Mouse (Mus musculus) liver, adult 10 weeks (tissue): ENCODE results near the gene Pspc1. TPM values are rescaled to one million over a fixed set of nuclear protein-coding genes. Genes with fewer than 3 reads are reported as not detected.

Source experiments
- polyA plus RNA-seq: library from polyadenylated mRNA; stranded (reverse); fragments of 350-450 nt; fragmentation: Illumina TruSeq; extraction: RNeasy Lipid Tissue Mini Kit (QIAGEN cat#74804); gene quantifications from one replicate; pipeline ENCODE4 v1.2.3, GENCODE M21; 2014; ENCODE audit warnings: low read depth, low replicate concordance

The Pspc1 gene
- polyA plus RNA-seq = 14.1 TPM

DNA sequence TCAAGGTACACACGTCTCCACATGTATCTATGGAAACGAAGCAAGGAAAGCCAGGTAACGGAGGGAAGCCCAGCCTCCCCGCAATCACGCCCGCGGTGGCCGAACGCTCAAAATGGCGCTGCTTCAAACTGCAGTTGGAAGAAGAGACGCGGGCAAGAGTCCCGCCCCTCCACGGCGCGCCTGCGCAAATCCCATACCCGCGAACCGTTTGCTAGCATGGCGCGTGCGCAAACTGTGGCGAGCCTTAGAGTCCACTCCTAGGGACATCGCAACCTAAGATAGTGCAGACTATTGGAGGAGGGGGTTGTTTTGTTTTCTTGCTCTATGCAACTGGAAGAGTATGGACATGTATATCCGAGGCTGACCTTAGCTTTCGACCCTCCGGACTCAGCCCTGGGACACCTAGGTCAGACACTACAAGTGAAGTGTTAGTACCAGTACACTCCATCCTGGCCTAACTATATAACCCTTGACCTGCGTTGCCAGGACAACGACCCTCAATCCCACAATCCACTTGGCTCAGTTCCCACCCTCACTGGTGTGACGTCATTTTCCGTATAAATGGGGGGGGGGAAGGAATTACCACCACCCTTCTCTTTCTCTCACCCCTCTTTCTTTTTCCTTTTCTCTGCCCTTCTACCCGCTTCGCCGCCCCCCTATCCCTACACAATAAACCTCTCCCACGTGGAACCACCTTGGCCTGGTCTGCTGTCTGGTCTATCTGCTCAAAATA is at the start of gene Pspc1:
Gene Pspc1 (minus strand): TSS at position 117 of the 733 bp plus-strand sequence.

DNA sequence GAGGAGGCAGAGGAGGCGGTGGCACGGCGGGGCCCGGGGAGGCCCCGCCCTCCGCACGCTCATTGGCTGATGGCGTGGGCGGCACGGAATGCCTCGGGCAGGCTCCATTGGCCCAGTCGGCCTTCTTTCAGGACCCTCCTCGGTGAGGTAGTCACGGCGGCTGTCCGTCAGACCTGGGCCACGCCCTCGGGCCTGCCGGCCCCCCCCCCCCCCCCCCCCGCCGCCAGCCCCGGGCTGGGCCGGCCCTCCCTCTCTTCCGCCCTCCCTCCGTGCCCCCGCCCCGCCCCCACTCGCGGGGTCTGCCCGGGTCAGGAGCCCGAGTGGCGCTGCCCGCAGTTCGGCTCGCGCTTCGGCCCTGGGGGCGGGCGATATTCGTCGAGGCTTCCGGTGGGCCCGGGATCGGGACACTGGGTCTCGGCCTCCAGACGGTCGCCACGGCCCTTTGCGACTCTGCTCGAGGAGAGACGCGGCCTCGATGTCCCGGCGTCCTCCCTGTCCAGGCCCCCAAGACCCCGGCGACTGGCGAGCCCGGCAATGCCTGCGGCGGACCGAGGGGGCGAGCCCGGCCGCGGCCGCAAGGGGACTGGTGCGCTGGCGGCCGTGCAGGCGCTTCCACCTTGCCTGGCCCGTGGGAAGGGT is 33.7 kb upstream of the Pspc1 start, which contains the start of gene Zmym5:
Gene Zmym5 (minus strand): TSS at position 16 of the 639 bp plus-strand sequence.

Other genes starting within 250 kb of the Pspc1 start
- 5.2 TPM for gene Cenpj, start 202.9 kb downstream of the Pspc1 start, polyA plus RNA-seq
- 14.2 TPM for gene Parp4, start 202.7 kb downstream of the Pspc1 start, polyA plus RNA-seq
- 23.3 TPM for gene Mphosph8, start 110.1 kb downstream of the Pspc1 start, polyA plus RNA-seq
- gene Zmym5, start 33.4 kb upstream of the Pspc1 start, polyA plus RNA-seq = 60.8 TPM
- gene Zmym2, start 108.3 kb upstream of the Pspc1 start, polyA plus RNA-seq = 44.4 TPM